Mouse (Mus musculus) fibroblast of lung, adult 2 months (primary cell): Measurements from ENCODE around the gene Pbp2.

Experiments used
- DNase-seq: peaks from one replicate; pipeline ENCODE4 v3.0.0-alpha.2; 2011; ENCODE audit warnings: low read depth

Pbp2 gene

DNA sequence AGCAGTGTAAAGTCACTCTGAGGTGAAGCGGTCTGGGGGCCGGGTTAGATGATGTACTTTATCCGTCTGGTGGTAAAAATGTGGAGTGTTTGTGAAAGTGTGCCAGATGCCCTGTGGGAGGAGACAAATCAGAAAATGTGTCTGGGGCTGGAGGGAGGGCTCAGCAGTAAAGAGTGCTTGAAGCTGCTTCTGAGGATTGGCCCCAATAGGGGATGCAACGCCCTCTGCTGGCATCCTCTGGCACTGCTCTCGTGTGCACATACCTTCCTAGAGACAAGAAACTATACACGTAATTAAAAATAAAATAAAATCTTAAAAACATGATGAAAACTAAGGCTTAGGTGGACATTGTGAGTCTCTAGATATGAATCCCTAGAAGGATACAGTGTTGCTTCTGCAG lies 49.8 kb downstream of the Pbp2 start:
- DNase-seq, result no peak
